Mouse (Mus musculus): Measurements from ENCODE around the gene Baz1b. TPM values are rescaled to one million over a fixed set of nuclear protein-coding genes. Genes with fewer than 3 reads are reported as not detected.

The Baz1b gene
- polyA plus RNA-seq, 1 experiment from 2014 or later = 26.6 TPM

DNA sequence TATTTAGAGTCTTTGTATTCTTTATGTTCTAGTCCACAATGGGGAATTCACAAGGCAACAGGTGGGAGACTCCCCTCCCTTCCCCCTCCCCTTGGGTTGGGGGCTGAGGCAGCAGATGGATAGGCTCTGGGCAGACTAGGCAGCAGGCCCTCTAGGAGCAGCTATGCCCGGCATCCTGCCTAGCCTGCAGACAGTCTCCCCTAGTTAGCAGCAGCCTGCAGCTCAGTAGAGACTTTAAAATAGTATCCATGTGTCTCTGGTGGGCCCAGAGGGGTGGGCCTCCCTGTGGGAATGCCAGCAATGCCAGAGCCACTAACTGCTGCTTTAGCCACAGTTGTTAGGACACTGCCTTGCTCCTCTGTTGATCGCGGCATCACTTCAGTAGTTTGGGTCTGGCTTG is 55.5 kb downstream of the Baz1b start:
- H3K9me3 ChIP-seq = no peaks in the 10 kb centered on the region
- H3K27ac ChIP-seq (replicated peaks) = no peak overlapping the region
- H3K9ac ChIP-seq = no peak overlapping the region
- 85% methylated on average over 3 of the region's 3 CpGs for WGBS
- no peaks in the 10 kb centered on the region for H3K27me3 ChIP-seq
- no peak overlapping the region for H3K4me3 ChIP-seq
- no peak overlapping the region for H3K4me2 ChIP-seq
- H3K4me1 ChIP-seq (replicated peaks) = no peaks in the 10 kb centered on the region; the same call in 1 of the 2 replicates
- peaks cover 81% of the 10 kb centered on the region for H3K36me3 ChIP-seq
- no peak for ATAC-seq (ENCODE audit: low FRiP score, low read depth)

DNA sequence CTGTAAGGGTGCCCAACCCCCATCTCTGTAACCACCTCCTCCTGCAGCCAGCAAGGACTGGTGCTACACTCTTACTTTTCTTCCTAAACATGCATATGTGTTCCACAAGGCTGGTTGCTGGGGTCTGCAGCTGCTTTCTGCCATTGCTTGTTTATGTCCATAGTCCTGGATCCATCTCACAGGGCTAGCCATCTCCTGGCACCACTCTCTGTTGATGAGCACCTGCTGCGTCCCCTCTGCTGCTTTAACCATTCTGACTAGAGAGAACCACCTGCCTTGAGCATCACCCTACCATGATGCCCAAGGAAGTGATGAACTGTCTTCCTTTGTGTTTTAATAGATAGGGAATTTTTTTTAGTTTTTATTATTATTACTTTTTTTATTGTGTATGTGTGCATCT is 56.1 kb downstream of the Baz1b start:
- 88% methylated on average over 1 of the region's 1 CpGs for WGBS
- Histone ChIP-seq H3K27me3 (no peaks in the 10 kb centered on the region), H3K9me3 (no peaks in the 10 kb centered on the region), H3K9ac (no peak overlapping the region), H3K4me3 (no peak overlapping the region), H3K36me3 (peaks cover 76% of the 10 kb centered on the region), H3K4me2 (no peak overlapping the region), H3K4me1 (replicated peaks) (no peaks in the 10 kb centered on the region; the same call in 1 of the 2 replicates), H3K27ac (replicated peaks) (no peak overlapping the region)
- ATAC-seq (ENCODE audit: low FRiP score, low read depth) = no peak

DNA sequence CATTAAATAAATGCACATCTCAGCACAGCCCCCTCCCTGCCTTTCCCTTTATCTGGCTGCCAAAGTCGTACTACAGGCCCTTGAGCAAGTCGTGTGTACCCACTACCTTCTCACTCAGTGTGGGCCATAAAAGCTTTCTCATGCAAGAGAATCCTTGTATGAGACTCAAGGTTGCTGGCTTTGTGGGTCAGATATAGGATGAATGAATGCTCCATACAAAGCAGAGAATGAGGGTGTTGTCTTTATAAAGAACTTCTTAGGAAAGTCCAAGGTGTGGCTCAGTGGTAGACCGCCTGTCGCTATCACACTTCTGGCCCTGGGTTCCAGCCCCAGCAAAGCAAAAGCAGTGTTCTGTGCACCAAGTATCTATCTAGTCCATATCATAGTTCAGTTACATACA is 59.5 kb downstream of the Baz1b start:
- no peak overlapping the region for H3K9ac ChIP-seq
- H3K4me1 ChIP-seq (replicated peaks) = peaks cover 26% of the 10 kb centered on the region
- WGBS = 55% methylated on average over 4 of the region's 4 CpGs
- H3K27ac ChIP-seq (replicated peaks) = no peak overlapping the region
- peak overlapping the region; percentile 95 for H3K4me2 ChIP-seq
- no peak overlapping the region for H3K4me3 ChIP-seq
- H3K9me3 ChIP-seq = no peaks in the 10 kb centered on the region
- H3K27me3 ChIP-seq = peaks cover 8% of the 10 kb centered on the region
- ATAC-seq (ENCODE audit: low FRiP score, low read depth) = no peak
- H3K36me3 ChIP-seq = peaks cover 50% of the 10 kb centered on the region

DNA sequence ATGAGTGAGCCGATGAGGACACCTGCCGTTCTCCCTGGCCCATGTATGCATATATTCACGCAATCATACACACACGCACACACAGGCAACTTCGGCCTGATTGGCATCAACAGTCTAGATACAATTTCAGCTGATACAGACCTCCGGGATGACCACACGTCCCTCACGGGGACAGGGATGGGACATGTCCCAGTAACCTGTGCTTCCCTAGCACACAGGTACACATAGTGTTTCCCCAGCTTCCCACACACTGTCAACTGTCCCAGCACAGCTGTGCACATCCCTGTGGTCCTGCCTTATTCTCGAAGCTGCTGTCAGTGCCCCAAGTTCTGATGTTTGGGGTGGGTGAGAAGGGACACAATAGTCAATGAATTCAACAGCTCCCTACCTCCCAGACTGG is 60.3 kb downstream of the Baz1b start:
- no peak for ATAC-seq (ENCODE audit: low FRiP score, low read depth)
- Histone ChIP-seq H3K27ac (replicated peaks) (no peak overlapping the region), H3K9ac (no peak overlapping the region), H3K4me1 (replicated peaks) (peaks cover 28% of the 10 kb centered on the region), H3K4me2 (peak overlapping the region; percentile 95), H3K36me3 (peaks cover 42% of the 10 kb centered on the region), H3K4me3 (peak overlapping the region; percentile 59), H3K9me3 (no peaks in the 10 kb centered on the region), H3K27me3 (peaks cover 8% of the 10 kb centered on the region)
- WGBS = 58% methylated on average over 9 of the region's 9 CpGs

DNA sequence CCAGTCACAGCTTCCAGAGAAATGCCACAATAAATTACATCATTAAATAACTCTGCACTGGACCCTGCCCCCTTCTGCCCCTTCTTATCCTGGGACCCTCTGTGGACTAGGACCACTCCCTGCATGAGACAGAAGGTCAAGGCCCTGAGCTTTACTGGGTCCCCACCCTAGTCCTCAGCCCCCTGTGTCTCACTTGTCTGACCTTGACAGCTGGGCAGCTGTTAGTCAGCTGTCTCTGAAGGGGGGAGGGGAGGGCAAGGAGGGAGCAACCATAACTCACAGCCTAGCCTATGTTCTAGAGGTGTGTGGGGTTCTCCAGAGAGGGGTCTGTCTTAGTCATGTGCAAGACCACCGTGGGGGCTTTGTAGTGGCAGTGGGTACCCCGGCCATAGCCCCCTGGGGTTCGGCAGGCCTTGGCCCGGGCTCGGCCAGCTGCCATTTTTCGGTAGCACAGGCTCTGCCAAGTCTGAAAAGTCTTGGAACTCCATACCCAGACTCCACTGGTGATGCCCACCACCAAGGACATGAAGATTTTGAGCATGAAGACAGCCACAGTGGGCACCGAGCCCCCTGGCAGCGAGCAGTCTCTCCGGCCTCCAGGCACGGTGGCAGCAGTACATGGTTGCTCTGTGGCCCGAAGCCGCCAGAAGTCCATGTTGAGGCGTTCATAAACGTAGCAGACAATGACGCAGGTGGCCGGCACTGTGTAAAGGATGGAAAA is 62.1 kb downstream of the Baz1b start:
- no peak for ATAC-seq (ENCODE audit: low FRiP score, low read depth)

DNA sequence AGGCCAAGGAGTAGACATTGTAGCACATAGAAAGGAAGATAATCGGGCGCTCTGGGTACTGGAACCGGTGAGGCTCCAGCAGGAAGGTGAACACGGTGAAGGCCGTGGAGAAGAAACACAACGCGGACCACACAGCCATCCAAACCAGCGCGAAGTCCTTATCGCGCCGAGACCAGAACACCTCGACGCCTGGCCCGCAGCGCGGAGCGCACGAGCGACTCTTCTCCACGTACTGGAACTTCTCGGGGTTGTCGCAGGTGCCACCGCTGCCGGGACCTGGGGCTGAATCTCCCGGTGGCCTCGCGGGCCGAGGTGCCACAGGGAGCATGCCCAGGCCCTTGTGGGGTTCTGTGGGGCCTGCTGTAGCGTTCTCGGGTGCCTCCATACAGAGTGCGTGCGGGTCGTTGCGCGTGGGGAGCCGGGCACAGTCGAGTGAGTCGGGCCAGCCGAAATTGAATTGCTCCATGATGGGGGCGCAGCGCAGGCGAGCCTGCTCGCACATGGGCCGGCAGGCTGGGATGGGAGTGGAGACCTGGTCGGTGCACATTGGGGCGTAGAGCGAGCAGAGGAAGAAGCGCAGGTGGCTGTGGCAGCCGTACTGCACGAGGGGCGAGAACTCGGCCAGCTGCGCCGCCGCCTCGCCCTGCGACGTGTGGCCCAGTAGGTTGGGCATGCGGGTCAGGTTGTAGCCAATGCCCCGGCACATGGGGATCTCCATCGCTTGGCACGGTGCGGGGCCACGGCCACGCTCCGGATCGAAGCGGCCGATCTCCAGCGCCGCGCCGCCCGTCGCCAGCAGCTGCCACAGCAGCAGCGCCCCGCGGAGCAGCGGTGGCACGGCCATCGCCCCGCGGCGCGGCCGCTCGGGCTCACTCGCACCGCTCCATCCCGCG is 63.4 kb downstream of the Baz1b start:
- H3K9me3 ChIP-seq = no peaks in the 10 kb centered on the region
- H3K9ac ChIP-seq = peak overlapping the region; percentile 50
- peaks cover 45% of the 10 kb centered on the region for H3K4me1 ChIP-seq (replicated peaks)
- H3K27ac ChIP-seq (replicated peaks) = peak overlapping the region; percentile 37
- WGBS = 1% methylated on average over 92 of the region's 92 CpGs
- peaks cover 8% of the 10 kb centered on the region for H3K27me3 ChIP-seq
- H3K4me2 ChIP-seq = peak overlapping the region; percentile 95
- peak; percentile 25; the same call in 1 of the 2 replicates for ATAC-seq (ENCODE audit: low FRiP score, low read depth)
- H3K4me3 ChIP-seq = peak overlapping the region; percentile 59
- H3K36me3 ChIP-seq = peaks cover 14% of the 10 kb centered on the region

More for the DNA sequence above, 62.1 kb downstream of the Baz1b start:
- Histone ChIP-seq H3K4me3 (peak overlapping the region; percentile 59), H3K36me3 (peaks cover 27% of the 10 kb centered on the region), H3K27me3 (peaks cover 8% of the 10 kb centered on the region), H3K27ac (replicated peaks) (no peak overlapping the region), H3K4me1 (replicated peaks) (peaks cover 40% of the 10 kb centered on the region), H3K9me3 (no peaks in the 10 kb centered on the region), H3K4me2 (peak overlapping the region; percentile 95), H3K9ac (peak overlapping the region; percentile 50; the same call in 1 of the 2 replicates)
- 54% methylated on average over 16 of the region's 16 CpGs for WGBS

DNA sequence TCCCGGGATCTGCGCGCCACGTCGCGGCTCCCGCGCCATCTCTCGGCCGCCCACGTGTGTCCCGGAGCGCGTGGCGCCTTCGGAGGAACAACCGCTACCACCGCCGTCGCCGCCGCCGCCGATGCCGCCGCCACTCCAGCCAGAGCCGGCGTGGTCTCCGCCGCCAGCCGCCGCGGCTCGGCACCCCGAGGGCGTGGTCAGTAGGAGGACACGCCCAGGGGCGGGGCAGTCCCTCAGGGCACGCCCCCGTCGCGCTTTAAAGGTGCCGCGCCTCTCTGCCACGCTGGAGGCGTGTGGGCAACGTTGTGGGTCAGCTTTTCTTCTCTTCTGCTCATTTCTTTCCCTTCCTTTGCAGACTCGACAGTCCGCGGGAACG is 64.0 kb downstream of the Baz1b start, which contains the start of gene Fzd9:
TSS of gene Fzd9 (minus strand) at position 152 of the 376 bp plus-strand sequence.
- peak; percentile 84 for ATAC-seq (ENCODE audit: low FRiP score, low read depth)
- 0% methylated on average over 44 of the region's 51 CpGs for WGBS
- peaks cover 9% of the 10 kb centered on the region for H3K36me3 ChIP-seq
- H3K9ac ChIP-seq = peak within 1 kb of the TSS; percentile 50
- H3K9me3 ChIP-seq = no peaks in the 10 kb centered on the region
- H3K4me1 ChIP-seq (replicated peaks) = peaks cover 45% of the 10 kb centered on the region
- peak within 1 kb of the TSS; percentile 59 for H3K4me3 ChIP-seq
- peaks cover 8% of the 10 kb centered on the region for H3K27me3 ChIP-seq
- peak within 1 kb of the TSS; percentile 37 for H3K27ac ChIP-seq (replicated peaks)
- peak within 1 kb of the TSS; percentile 95 for H3K4me2 ChIP-seq

DNA sequence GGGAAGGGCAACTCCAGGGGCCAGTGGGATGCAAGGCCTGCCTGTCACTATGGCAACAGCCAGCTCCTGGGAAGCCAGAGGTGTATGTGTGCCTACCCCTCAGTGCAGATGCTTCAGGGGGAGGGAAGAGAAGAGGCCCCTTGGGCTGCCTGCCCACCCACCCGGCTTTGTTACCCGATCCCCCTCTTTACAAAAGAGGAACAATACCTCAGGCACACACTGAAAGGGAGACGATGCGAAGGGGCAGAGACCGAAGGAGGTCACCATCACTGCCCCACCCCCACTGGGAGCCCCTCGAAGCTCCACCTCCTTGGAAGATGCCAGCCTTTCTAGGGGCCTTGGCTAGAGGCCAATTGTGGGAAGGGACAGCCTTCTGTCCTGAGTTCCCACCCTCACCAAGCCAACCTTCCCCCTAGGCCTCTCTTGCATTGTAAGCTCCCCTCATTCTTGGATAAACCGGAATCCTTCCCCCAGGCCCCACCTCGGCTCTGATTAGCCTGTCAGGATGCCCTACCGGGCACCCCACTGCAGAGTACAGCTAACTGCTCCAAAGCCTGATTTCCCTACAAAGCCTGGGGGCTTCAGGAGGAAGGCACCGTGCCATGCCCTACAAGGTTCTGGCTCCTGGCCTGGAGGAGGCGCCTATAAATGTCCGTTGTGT is 66.8 kb downstream of the Baz1b start:
- Histone ChIP-seq H3K9me3 (no peaks in the 10 kb centered on the region), H3K4me3 (no peak overlapping the region), H3K36me3 (no peaks in the 10 kb centered on the region), H3K27ac (replicated peaks) (peak overlapping the region; percentile 75), H3K4me2 (peak overlapping the region; percentile 16; the same call in 1 of the 2 replicates), H3K27me3 (peaks cover 8% of the 10 kb centered on the region), H3K9ac (no peak overlapping the region), H3K4me1 (replicated peaks) (peaks cover 52% of the 10 kb centered on the region)
- peak; percentile 82 for ATAC-seq (ENCODE audit: low FRiP score, low read depth)
- WGBS = 5% methylated on average over 12 of the region's 12 CpGs

DNA sequence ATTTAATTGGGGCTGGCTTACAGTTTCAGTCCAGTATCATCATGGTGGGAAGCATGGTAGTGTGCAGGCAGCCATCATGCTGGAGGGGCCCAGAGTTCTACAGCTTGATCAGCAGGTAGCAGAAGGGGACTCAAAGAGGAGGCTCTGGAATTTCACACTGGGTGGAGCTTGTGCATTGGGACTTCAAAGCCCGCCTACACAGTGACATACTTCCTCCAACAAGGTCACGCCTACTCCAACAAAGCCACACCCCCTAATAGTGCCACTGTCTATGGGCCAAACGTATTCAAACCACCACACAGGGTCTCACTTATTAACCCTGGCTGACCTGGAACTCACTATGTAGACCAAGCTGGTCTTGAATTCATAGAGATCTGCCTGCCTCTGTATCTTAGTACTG is 69.1 kb downstream of the Baz1b start:
- H3K9ac ChIP-seq = no peak overlapping the region
- no peak overlapping the region for H3K4me2 ChIP-seq
- no peaks in the 10 kb centered on the region for H3K27me3 ChIP-seq
- H3K27ac ChIP-seq (replicated peaks) = no peak overlapping the region
- H3K9me3 ChIP-seq = no peaks in the 10 kb centered on the region
- no peak for ATAC-seq (ENCODE audit: low FRiP score, low read depth)
- WGBS = 89% methylated on average over 3 of the region's 3 CpGs
- H3K4me1 ChIP-seq (replicated peaks) = peaks cover 30% of the 10 kb centered on the region
- H3K36me3 ChIP-seq = no peaks in the 10 kb centered on the region
- no peak overlapping the region for H3K4me3 ChIP-seq

DNA sequence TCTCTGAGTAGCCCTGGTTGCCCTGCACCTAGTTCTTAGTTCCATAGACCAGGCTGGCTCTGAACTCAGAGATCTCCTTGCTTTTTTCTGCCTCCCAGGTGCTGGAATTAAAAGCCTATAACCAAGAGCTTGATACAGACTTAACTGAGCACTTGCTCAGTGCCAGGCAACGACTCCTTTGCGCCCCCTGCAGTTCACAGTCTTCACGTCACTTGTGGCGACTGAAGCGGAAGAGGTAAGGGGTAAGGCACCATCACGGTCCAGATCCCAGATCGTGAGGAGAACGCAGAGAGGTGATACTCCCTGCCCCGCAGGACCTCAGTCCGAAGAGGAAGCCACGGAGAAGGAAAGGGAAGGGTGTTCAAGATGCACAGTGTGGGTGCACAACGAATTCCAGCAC is 70.5 kb downstream of the Baz1b start:
- H3K9me3 ChIP-seq = no peaks in the 10 kb centered on the region
- peak overlapping the region; percentile 85 for H3K27ac ChIP-seq (replicated peaks)
- no peaks in the 10 kb centered on the region for H3K36me3 ChIP-seq
- WGBS = 79% methylated on average over 12 of the region's 12 CpGs
- no peaks in the 10 kb centered on the region for H3K27me3 ChIP-seq
- no peak overlapping the region for H3K4me2 ChIP-seq
- no peak overlapping the region for H3K9ac ChIP-seq
- peaks cover 25% of the 10 kb centered on the region for H3K4me1 ChIP-seq (replicated peaks)
- H3K4me3 ChIP-seq = no peak overlapping the region
- no peak for ATAC-seq (ENCODE audit: low FRiP score, low read depth)

DNA sequence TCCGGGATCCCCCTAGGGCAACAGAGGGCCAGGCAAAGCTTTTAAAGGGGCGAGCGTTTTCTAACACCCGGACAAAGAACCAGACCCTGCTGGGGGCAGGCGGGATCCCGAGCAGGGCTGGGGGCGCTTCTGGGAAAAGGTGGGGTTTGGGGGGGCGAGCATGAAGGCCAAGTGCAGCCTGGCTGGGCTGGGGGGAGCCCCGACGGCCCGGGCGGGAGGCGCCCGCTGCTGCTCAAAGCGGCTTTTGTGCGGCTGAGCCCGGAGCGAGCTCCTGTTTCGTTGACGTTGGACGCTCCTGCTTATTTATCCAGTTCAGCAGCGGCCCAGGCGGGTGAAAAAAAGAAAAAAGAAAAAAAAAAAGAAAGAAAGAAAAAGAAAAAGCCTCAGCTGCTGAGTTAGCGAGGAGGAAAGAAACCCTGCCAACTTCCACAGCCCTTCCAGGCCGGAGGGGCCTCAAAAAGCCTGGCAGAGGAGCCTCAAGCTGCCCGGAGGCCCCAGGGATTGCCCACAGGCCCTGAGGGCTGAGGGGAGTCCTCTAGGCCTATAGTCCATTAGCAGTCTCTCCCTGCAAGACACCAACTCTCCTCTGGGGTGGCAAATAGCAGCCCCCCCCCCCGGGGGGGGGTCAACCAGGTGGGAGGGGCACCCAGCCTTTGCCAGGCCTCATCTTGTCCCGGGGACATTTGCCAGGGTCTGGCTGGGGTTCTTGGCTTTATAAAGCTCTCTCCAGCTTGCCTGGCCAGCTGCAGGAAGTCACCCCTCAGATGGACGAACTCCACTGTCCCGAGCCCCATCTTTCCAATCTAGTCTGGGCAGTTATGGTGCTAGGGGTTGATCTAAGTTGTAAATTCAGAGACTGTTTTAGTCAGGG is 71.5 kb downstream of the Baz1b start:
- H3K27ac ChIP-seq (replicated peaks) = peak overlapping the region; percentile 85
- H3K36me3 ChIP-seq = no peaks in the 10 kb centered on the region
- H3K4me1 ChIP-seq (replicated peaks) = peaks cover 18% of the 10 kb centered on the region
- peak overlapping the region; percentile 52 for H3K4me2 ChIP-seq
- no peaks in the 10 kb centered on the region for H3K9me3 ChIP-seq
- ATAC-seq (ENCODE audit: low FRiP score, low read depth) = peak; percentile 52
- 12% methylated on average over 30 of the region's 30 CpGs for WGBS
- peak overlapping the region; percentile 40 for H3K9ac ChIP-seq
- H3K27me3 ChIP-seq = no peaks in the 10 kb centered on the region
- peak overlapping the region; percentile 24 for H3K4me3 ChIP-seq

All from hindbrain, embryonic 15.5 days (tissue).